Mouse (Mus musculus) thymus, adult 2 months (tissue): ENCODE measurements around the gene Akap7. TPM values are rescaled to one million over a fixed set of nuclear protein-coding genes. Genes with fewer than 3 reads are reported as not detected.

Source experiments
- DNase-seq: peaks from one replicate; pipeline ENCODE4 v3.0.0; 2021
- H3K27ac ChIP-seq: fragments of 200-500 bp; 2 replicates; pipeline ENCODE4 v1.5.1; 2012; ENCODE audit warnings: low read length, control low read depth; ENCODE audit not compliant: control insufficient read depth, insufficient read depth
- H3K27me3 ChIP-seq: fragments of 200-500 bp; 2 replicates; pipeline ENCODE4 v1.6.1; 2012; ENCODE audit warnings: mild to moderate bottlenecking, low read length, moderate library complexity, mixed read lengths; ENCODE audit not compliant: control insufficient read depth, insufficient read depth
- H3K36me3 ChIP-seq: fragments of 200-500 bp; 2 replicates; pipeline ENCODE4 v1.6.1; 2012; ENCODE audit warnings: mild to moderate bottlenecking, low read length, moderate library complexity; ENCODE audit not compliant: control insufficient read depth, insufficient read depth
- H3K4me1 ChIP-seq: fragments of 200-500 bp; replicated peaks from 2 replicates; pipeline ENCODE4 v1.6.1; 2012; ENCODE audit warnings: low read length; ENCODE audit not compliant: control insufficient read depth, insufficient read depth
- H3K4me3 ChIP-seq: fragments of 200-500 bp; 2 replicates; pipeline ENCODE4 v1.5.1; 2012; ENCODE audit warnings: mild to moderate bottlenecking, low read length, control low read depth, moderate library complexity; ENCODE audit not compliant: control insufficient read depth, insufficient read depth
- CTCF ChIP-seq: fragments of 200-500 bp; IDR thresholded peaks from 2 replicates; pipeline ENCODE4 v1.5.1; 2012; ENCODE audit warnings: mild to moderate bottlenecking, control low read depth, low read length, moderate library complexity, borderline replicate concordance; ENCODE audit not compliant: control insufficient read depth, poor library complexity, insufficient read depth; ENCODE audit errors: extremely low read depth
- POLR2A ChIP-seq: fragments of 200-500 bp; IDR thresholded peaks from 2 replicates; pipeline ENCODE4 v1.6.1; 2012; ENCODE audit warnings: mild to moderate bottlenecking, low read length, control low read depth, moderate library complexity; ENCODE audit not compliant: control insufficient read depth, poor library complexity, insufficient read depth; ENCODE audit errors: extremely low read depth
- WGBS: fragments of 180-500 bp; shearing (Covaris S2); methylation state at CpG from one replicate; pipeline ENCODE4 v1.1.7; 2018; 5-methylcytosine and 5-hydroxymethylcytosine counted together
- polyA plus RNA-seq: library from polyadenylated mRNA; depleted of rRNA; stranded (reverse); fragments of >200 nt; gene quantifications from 2 replicates; pipeline ENCODE4 v1.2.3, GENCODE M21; 2012

The Akap7 gene
- polyA plus RNA-seq, 1 experiment = 1.8 TPM

GRCm38 (mm10) chr10:25298264-25298671 is 9.4 kb downstream of the Akap7 start:
- no peak for DNase-seq
- TF ChIP-seq CTCF = no peak
- TF ChIP-seq POLR2A = no peak
- no peaks in the 10 kb centered on the region for H3K36me3 ChIP-seq
- H3K4me3 ChIP-seq = no peak overlapping the region
- WGBS = 84% methylated on average over 4 of the region's 4 CpGs
- no peak overlapping the region for H3K27ac ChIP-seq
- 0 out of 2 replicates have a peak, but pooled peaks cover 2% of the 10 kb centered on the region for H3K4me1 ChIP-seq
- no peaks in the 10 kb centered on the region for H3K27me3 ChIP-seq

GRCm38 (mm10) chr10:25297666-25298263 is 9.9 kb downstream of the Akap7 start:
- no peak for DNase-seq
- TF ChIP-seq POLR2A (no peak), CTCF (no peak)
- H3K4me1 ChIP-seq = 0 out of 2 replicates have a peak, but pooled peaks cover 2% of the 10 kb centered on the region
- H3K27ac ChIP-seq = no peak overlapping the region
- no peaks in the 10 kb centered on the region for H3K27me3 ChIP-seq
- WGBS = 26% methylated on average over 12 of the region's 12 CpGs
- no peaks in the 10 kb centered on the region for H3K36me3 ChIP-seq
- H3K4me3 ChIP-seq = no peak overlapping the region

- Histone ChIP-seq H3K4me3 (peak overlapping the region; percentile 83), H3K27me3 (no peaks in the 10 kb centered on the region), H3K4me1 (0 out of 2 replicates have a peak, but pooled peaks cover 2% of the 10 kb centered on the region), H3K27ac (no peak overlapping the region), H3K36me3 (no peaks in the 10 kb centered on the region)
- DNase-seq = peak; percentile 71
- under 1% methylated on average over 80 of the region's 81 CpGs for WGBS
- TF ChIP-seq POLR2A = no peak
Observed at GRCm38 (mm10) chr10:25296657-25297369, 10.9 kb downstream of the Akap7 start.

GRCm38 (mm10) chr10:25296286-25296656 is 11.4 kb downstream of the Akap7 start:
- Histone ChIP-seq H3K36me3 (no peaks in the 10 kb centered on the region), H3K4me1 (0 out of 2 replicates have a peak, but pooled peaks cover 2% of the 10 kb centered on the region), H3K4me3 (peak overlapping the region; percentile 83), H3K27me3 (no peaks in the 10 kb centered on the region), H3K27ac (no peak overlapping the region)
- WGBS = 57% methylated on average over 8 of the region's 8 CpGs
- DNase-seq = no peak
- TF ChIP-seq CTCF (no peak), POLR2A (no peak)

- no peaks in the 10 kb centered on the region for H3K27me3 ChIP-seq
- H3K4me3 ChIP-seq = no peak overlapping the region
- H3K27ac ChIP-seq = no peak overlapping the region
- WGBS = 95% methylated on average over 9 of the region's 9 CpGs
- no peaks in the 10 kb centered on the region for H3K36me3 ChIP-seq
- H3K4me1 ChIP-seq = 0 out of 2 replicates have a peak, but pooled peaks cover 2% of the 10 kb centered on the region
- TF ChIP-seq POLR2A = no peak
- TF ChIP-seq CTCF = no peak
- DNase-seq = no peak
Observed at GRCm38 (mm10) chr10:25295836-25296235, 11.8 kb downstream of the Akap7 start.

GRCm38 (mm10) chr10:25294999-25295398 is 12.7 kb downstream of the Akap7 start:
- TF ChIP-seq POLR2A = no peak
- TF ChIP-seq CTCF = no peak
- no peak for DNase-seq
- Histone ChIP-seq H3K27ac (no peak overlapping the region), H3K27me3 (no peaks in the 10 kb centered on the region), H3K36me3 (no peaks in the 10 kb centered on the region), H3K4me1 (0 out of 2 replicates have a peak, but pooled peaks cover 2% of the 10 kb centered on the region), H3K4me3 (no peak overlapping the region)
- 63% methylated on average over 7 of the region's 7 CpGs for WGBS
